Mouse (Mus musculus): Measurements from ENCODE around the gene Dusp3.

- no peak for TF ChIP-seq EP300 (IDR thresholded peaks at IDR 0.05; ENCODE audit: low read depth)
- TF ChIP-seq CTCF (IDR thresholded peaks at IDR 0.05; ENCODE audit: low read depth) = peak; percentile 98
Measured at GRCm38 (mm10) chr11:101968791-101969190, 18.0 kb downstream of the Dusp3 start.

All from liver, postnatal 0 days (tissue).